Mouse (Mus musculus): Measurements from ENCODE around the gene Cdhr2. TPM values are rescaled to one million over a fixed set of nuclear protein-coding genes. Genes with fewer than 3 reads are reported as not detected.
A peak's percentile ranks its signal among the peaks of the same experiment; 100 is the strongest.

The Cdhr2 gene
- polyA plus RNA-seq, 1 experiment: not detected

- TF ChIP-seq GATA1 (IDR thresholded peaks at IDR 0.05; ENCODE audit: borderline replicate concordance, low read length) (no peak), FLI1 (IDR thresholded peaks at IDR 0.05; ENCODE audit: low read length) (no peak)
- H3K27me3 ChIP-seq (replicated peaks): peaks cover 82% of the 10 kb centered on the region
- H3K9me3 ChIP-seq: no peaks in the 10 kb centered on the region
- no peaks in the 10 kb centered on the region for H3K36me3 ChIP-seq (replicated peaks; ENCODE audit: low read length)
- no peak overlapping the region for H3K4me3 ChIP-seq (replicated peaks)
- peaks cover 11% of the 10 kb centered on the region for H3K4me1 ChIP-seq
Observed at GRCm38 (mm10) chr13:54757093-54757830, 56.0 kb downstream of the Cdhr2 start.

GRCm38 (mm10) chr13:54758045-54758755, 56.9 kb downstream of the Cdhr2 start:
- no peak for TF ChIP-seq GATA1 (IDR thresholded peaks at IDR 0.05; ENCODE audit: borderline replicate concordance, low read length)
- TF ChIP-seq FLI1 (IDR thresholded peaks at IDR 0.05; ENCODE audit: low read length): no peak
- Histone ChIP-seq H3K4me3 (replicated peaks) (peak overlapping the region; percentile 87), H3K27me3 (replicated peaks) (peaks cover 84% of the 10 kb centered on the region), H3K9me3 (no peaks in the 10 kb centered on the region), H3K4me1 (peaks cover 11% of the 10 kb centered on the region), H3K36me3 (replicated peaks; ENCODE audit: low read length) (no peaks in the 10 kb centered on the region)

DNA sequence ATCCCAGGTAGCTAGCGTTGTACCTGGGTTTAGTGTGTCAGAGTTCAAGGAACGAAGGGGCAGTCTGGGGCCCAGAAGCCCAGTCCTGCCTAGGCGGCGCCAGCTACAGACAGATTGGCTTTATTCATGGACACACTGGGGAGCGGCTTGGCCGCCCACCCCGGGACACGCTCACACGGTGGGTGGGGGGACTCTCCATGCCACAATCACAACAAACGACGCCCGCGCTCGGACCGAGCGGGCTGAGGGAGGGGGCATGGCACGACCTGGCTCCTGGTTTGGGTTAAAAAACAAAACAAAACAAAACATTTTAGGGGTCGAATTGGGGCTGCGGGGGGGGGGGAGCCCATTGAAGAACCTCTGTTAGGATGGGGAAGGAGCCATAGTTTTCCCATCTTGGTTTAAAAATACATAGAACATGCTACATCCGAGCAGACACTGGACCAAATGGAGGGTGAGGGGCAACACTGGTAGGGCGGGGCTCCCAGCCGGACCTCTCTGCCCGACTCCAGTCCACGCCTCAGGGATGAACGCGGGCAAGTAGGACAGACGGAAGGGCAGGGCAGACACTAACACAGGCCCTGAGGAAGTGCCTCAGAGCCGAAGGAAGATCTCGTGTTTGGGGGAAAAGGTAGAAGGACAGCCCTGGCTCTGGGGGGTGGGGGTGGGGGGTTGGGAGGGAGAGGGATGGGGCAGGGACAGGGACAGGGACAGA, 57.7 kb downstream of the Cdhr2 start:
- Histone ChIP-seq H3K4me1 (peaks cover 11% of the 10 kb centered on the region), H3K27me3 (replicated peaks) (peaks cover 85% of the 10 kb centered on the region), H3K9me3 (no peaks in the 10 kb centered on the region)

GRCm38 (mm10) chr13:54759496-54759895, 58.2 kb downstream of the Cdhr2 start:
- Histone ChIP-seq H3K4me1 (peaks cover 11% of the 10 kb centered on the region), H3K4me3 (replicated peaks) (no peak overlapping the region), H3K9me3 (no peaks in the 10 kb centered on the region), H3K27me3 (replicated peaks) (peaks cover 87% of the 10 kb centered on the region), H3K36me3 (replicated peaks; ENCODE audit: low read length) (no peaks in the 10 kb centered on the region)
- TF ChIP-seq GATA1 (IDR thresholded peaks at IDR 0.05; ENCODE audit: borderline replicate concordance, low read length) (no peak), FLI1 (IDR thresholded peaks at IDR 0.05; ENCODE audit: low read length) (no peak)

More for the DNA sequence above, 57.7 kb downstream of the Cdhr2 start:
- Histone ChIP-seq H3K36me3 (replicated peaks; ENCODE audit: low read length) (no peaks in the 10 kb centered on the region), H3K4me3 (replicated peaks) (peak overlapping the region; percentile 87)
- TF ChIP-seq FLI1 (IDR thresholded peaks at IDR 0.05; ENCODE audit: low read length) (no peak), GATA1 (IDR thresholded peaks at IDR 0.05; ENCODE audit: borderline replicate concordance, low read length) (no peak)

- Histone ChIP-seq H3K27me3 (replicated peaks) (peaks cover 89% of the 10 kb centered on the region), H3K4me1 (peaks cover 11% of the 10 kb centered on the region)
Observed at GRCm38 (mm10) chr13:54760164-54760795, 59.0 kb downstream of the Cdhr2 start.

GRCm38 (mm10) chr13:54760906-54761305, 59.6 kb downstream of the Cdhr2 start:
- TF ChIP-seq GATA1 (IDR thresholded peaks at IDR 0.05; ENCODE audit: borderline replicate concordance, low read length): no peak
- no peak for TF ChIP-seq FLI1 (IDR thresholded peaks at IDR 0.05; ENCODE audit: low read length)
- H3K27me3 ChIP-seq (replicated peaks): peaks cover 90% of the 10 kb centered on the region
- H3K36me3 ChIP-seq (replicated peaks; ENCODE audit: low read length): no peaks in the 10 kb centered on the region
- no peak overlapping the region for H3K4me3 ChIP-seq (replicated peaks)
- no peaks in the 10 kb centered on the region for H3K9me3 ChIP-seq
- peaks cover 14% of the 10 kb centered on the region for H3K4me1 ChIP-seq

More at GRCm38 (mm10) chr13:54760164-54760795, 59.0 kb downstream of the Cdhr2 start:
- peak overlapping the region; percentile 28 for H3K4me3 ChIP-seq (replicated peaks)
- no peaks in the 10 kb centered on the region for H3K36me3 ChIP-seq (replicated peaks; ENCODE audit: low read length)
- TF ChIP-seq FLI1 (IDR thresholded peaks at IDR 0.05; ENCODE audit: low read length) (no peak), GATA1 (IDR thresholded peaks at IDR 0.05; ENCODE audit: borderline replicate concordance, low read length) (no peak)
- no peaks in the 10 kb centered on the region for H3K9me3 ChIP-seq

GRCm38 (mm10) chr13:54765281-54766191, 64.3 kb downstream of the Cdhr2 start:
- H3K36me3 ChIP-seq (replicated peaks; ENCODE audit: low read length): no peaks in the 10 kb centered on the region
- peak overlapping the region; percentile 79 for H3K4me3 ChIP-seq (replicated peaks)
- H3K9me3 ChIP-seq: peaks cover 16% of the 10 kb centered on the region
- peaks cover 73% of the 10 kb centered on the region for H3K27me3 ChIP-seq (replicated peaks)
- no peak for TF ChIP-seq GATA1 (IDR thresholded peaks at IDR 0.05; ENCODE audit: borderline replicate concordance, low read length)
- no peak for TF ChIP-seq FLI1 (IDR thresholded peaks at IDR 0.05; ENCODE audit: low read length)
- H3K4me1 ChIP-seq: peaks cover 11% of the 10 kb centered on the region

GRCm38 (mm10) chr13:54766192-54766768, 65.0 kb downstream of the Cdhr2 start, which contains the start of gene Sncb:
TSS of gene Sncb (minus strand) at chr13:54766595.
- Histone ChIP-seq H3K36me3 (replicated peaks; ENCODE audit: low read length) (no peaks in the 10 kb centered on the region), H3K4me1 (peaks cover 11% of the 10 kb centered on the region), H3K27me3 (replicated peaks) (peaks cover 67% of the 10 kb centered on the region), H3K4me3 (replicated peaks) (peak within 1 kb of the TSS; percentile 79), H3K9me3 (peaks cover 21% of the 10 kb centered on the region)
- no peak for TF ChIP-seq GATA1 (IDR thresholded peaks at IDR 0.05; ENCODE audit: borderline replicate concordance, low read length)
- no peak for TF ChIP-seq FLI1 (IDR thresholded peaks at IDR 0.05; ENCODE audit: low read length)
